Mouse (Mus musculus): ENCODE measurements at regions not wholly inside any gene's neighbourhood (a gene's known extent, or its start where the extent isn't known, plus 50 kb on each side); places are given as distances from the start of the nearest gene placed in this dataset.

GRCm38 (mm10) chr11:113178375-113178774 lies 396.4 kb downstream of the Sox9 start:
- Histone ChIP-seq H3K27ac (ENCODE audit: insufficient read depth, low read depth) (no peak overlapping the region), H3K9me3 (replicated peaks; ENCODE audit: low read length) (peaks cover 7% of the 10 kb centered on the region), H3K36me3 (replicated peaks in 1 of 2; ENCODE audit: control insufficient read depth in 1 of 2, insufficient read depth in 1 of 2, low read length in 1 of 2) (no peaks in the 10 kb centered on the region), H3K4me1 (ENCODE audit: control insufficient read depth in 1 of 2, insufficient read depth in 2 of 2) (peaks cover 6 to 37% of the 10 kb centered on the region in 2 experiments), H3K4me2 (ENCODE audit: insufficient read depth, low read depth, poor library complexity, severe bottlenecking) (no peak overlapping the region), H3K79me2 (replicated peaks; ENCODE audit: control insufficient read depth, extremely low read depth, insufficient read depth, poor library complexity, severe bottlenecking) (no peaks in the 10 kb centered on the region), H3K4me3 (replicated peaks in 1 of 3; ENCODE audit: low read depth in 2 of 3, low read length in 2 of 3, poor library complexity in 1 of 3) (no peak overlapping the region), H3K27me3 (replicated peaks) (no peaks in the 10 kb centered on the region), H3K9ac (ENCODE audit: insufficient read depth, low read depth) (no peak overlapping the region)
- TF ChIP-seq POLR2A (IDR thresholded peaks at IDR 0.05; ENCODE audit: low read depth, low read length) (no peak), MAZ (IDR thresholded peaks at IDR 0.05; ENCODE audit: low read depth, low read length) (no peak), ZC3H11A (IDR thresholded peaks at IDR 0.05; ENCODE audit: low read depth, low read length) (no peak), BHLHE40 (IDR thresholded peaks at IDR 0.05; ENCODE audit: low read depth, low read length) (no peak), USF2 (conservative IDR thresholded peaks at IDR 0.05; ENCODE audit: low read depth, low read length) (no peak), PAX5 (IDR thresholded peaks at IDR 0.05; ENCODE audit: low read length) (no peak), POLR2AphosphoS2 (IDR thresholded peaks at IDR 0.05; ENCODE audit: low read depth, low read length) (no peak), CTCF (conservative IDR thresholded peaks at IDR 0.05 in 1 of 2, IDR thresholded peaks at IDR 0.05 in 1 of 2; ENCODE audit: low read depth in 2 of 2, low read length in 2 of 2) (no peak), TBP (conservative IDR thresholded peaks at IDR 0.05; ENCODE audit: low read depth, low read length) (no peak), ETS1 (conservative IDR thresholded peaks at IDR 0.05; ENCODE audit: low read depth, low read length) (no peak), HCFC1 (IDR thresholded peaks at IDR 0.05; ENCODE audit: low read depth, low read length) (no peak), CHD1 (IDR thresholded peaks at IDR 0.05; ENCODE audit: low read depth, low read length) (no peak)
- dilution Hi-C loops (cut with MboI; ENCODE audit: extremely low pct_ligation_motif_present, extremely low pct_unique_long_range_greater_than_20kb, low sequenced_read_pairs) (no loop called here), in situ Hi-C loops (cut with MboI; ENCODE audit: low pct_ligation_motif_present, low pct_unique_long_range_greater_than_20kb, low sequenced_read_pairs) (loop anchor here (5.0 to 25.0 kb wide), 5 partner anchors 119 to 634 kb away; no protein-coding TSS in a partner anchor)
- no peak for DNase-seq (ENCODE audit: extremely low read depth)

DNA sequence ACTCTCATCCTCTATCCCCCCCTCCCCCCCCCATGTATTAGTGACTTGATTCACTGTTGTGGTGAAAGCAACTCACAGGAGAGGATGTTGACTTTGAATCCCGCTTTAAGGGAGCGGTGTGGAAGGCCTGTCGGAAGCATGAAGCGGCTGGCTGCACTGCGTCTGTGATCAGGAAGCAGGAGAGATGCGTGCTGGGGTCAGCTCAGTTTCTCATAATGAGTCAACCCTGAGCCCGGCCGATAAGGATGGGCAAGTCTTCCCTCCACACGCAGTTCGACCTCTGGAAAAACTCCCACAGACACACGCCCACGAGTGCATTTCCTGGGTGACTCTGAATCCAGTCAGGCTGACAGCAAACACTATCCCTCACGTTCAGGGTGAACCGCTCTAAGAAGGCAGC lies 398.0 kb downstream of the Sox9 start:
- Histone ChIP-seq H3K4me3 (replicated peaks in 1 of 3; ENCODE audit: low read depth in 2 of 3, low read length in 2 of 3, poor library complexity in 1 of 3) (no peak overlapping the region), H3K27ac (ENCODE audit: insufficient read depth, low read depth) (no peak overlapping the region), H3K27me3 (replicated peaks) (no peaks in the 10 kb centered on the region), H3K9ac (ENCODE audit: insufficient read depth, low read depth) (no peak overlapping the region), H3K36me3 (replicated peaks in 1 of 2; ENCODE audit: control insufficient read depth in 1 of 2, insufficient read depth in 1 of 2, low read length in 1 of 2) (no peaks in the 10 kb centered on the region), H3K79me2 (replicated peaks; ENCODE audit: control insufficient read depth, extremely low read depth, insufficient read depth, poor library complexity, severe bottlenecking) (no peaks in the 10 kb centered on the region), H3K4me1 (ENCODE audit: control insufficient read depth in 1 of 2, insufficient read depth in 2 of 2) (peaks cover 17 to 40% of the 10 kb centered on the region in 2 experiments), H3K4me2 (ENCODE audit: insufficient read depth, low read depth, poor library complexity, severe bottlenecking) (no peak overlapping the region), H3K9me3 (replicated peaks; ENCODE audit: low read length) (peaks cover 7% of the 10 kb centered on the region)
- dilution Hi-C loops (cut with MboI; ENCODE audit: extremely low pct_ligation_motif_present, extremely low pct_unique_long_range_greater_than_20kb, low sequenced_read_pairs) (no loop called here), in situ Hi-C loops (cut with MboI; ENCODE audit: low pct_ligation_motif_present, low pct_unique_long_range_greater_than_20kb, low sequenced_read_pairs) (loop anchor here (25.0 kb wide), 1 partner anchor 632 kb away; no protein-coding TSS in a partner anchor)
- DNase-seq (ENCODE audit: extremely low read depth), result no peak
- TF ChIP-seq POLR2AphosphoS2 (IDR thresholded peaks at IDR 0.05; ENCODE audit: low read depth, low read length) (no peak), TCF12 (IDR thresholded peaks at IDR 0.05; ENCODE audit: low read depth, low read length) (no peak), ZKSCAN1 (IDR thresholded peaks at IDR 0.05; ENCODE audit: borderline replicate concordance, low read depth, low read length) (no peak), MAFK (IDR thresholded peaks at IDR 0.05; ENCODE audit: insufficient replicate concordance, low read length) (no peak), ELF1 (IDR thresholded peaks at IDR 0.05; ENCODE audit: low read depth, low read length) (no peak)
